Mouse (Mus musculus) c-Kit-negative CD71-positive TER-119-positive erythroid progenitor cells, embryonic 14.5 days (primary cell): ENCODE results near the gene Gm12355.

Source experiments
- DNase-seq: peaks from one replicate; pipeline ENCODE4 v3.0.0-alpha.2; 2013; ENCODE audit warnings: low read depth, low spot score

The Gm12355 gene

GRCm38 (mm10) chr11:98603953-98604352 is 21.5 kb downstream of the Gm12355 start:
- no peak for DNase-seq

GRCm38 (mm10) chr11:98602090-98602690 is 23.3 kb downstream of the Gm12355 start:
- DNase-seq: no peak

- no peak for DNase-seq
These were observed 26.2 kb downstream of the Gm12355 start for GRCm38 (mm10) chr11:98599291-98599690.

GRCm38 (mm10) chr11:98598851-98599290 is 26.6 kb downstream of the Gm12355 start:
- DNase-seq: no peak

GRCm38 (mm10) chr11:98597991-98598390 is 27.5 kb downstream of the Gm12355 start, which contains the start of gene Lrrc3c:
Gene Lrrc3c (plus strand): TSS chr11:98598291.
- DNase-seq: no peak

GRCm38 (mm10) chr11:98597363-98597762 is 28.1 kb downstream of the Gm12355 start:
- peak; percentile 78 for DNase-seq

- no peak for DNase-seq
These were observed 29.5 kb downstream of the Gm12355 start for GRCm38 (mm10) chr11:98595955-98596354.

GRCm38 (mm10) chr11:98595473-98595872 is 30.0 kb downstream of the Gm12355 start:
- no peak for DNase-seq

- no peak for DNase-seq
These were observed 30.4 kb downstream of the Gm12355 start for GRCm38 (mm10) chr11:98595021-98595420.

- DNase-seq: no peak
These were observed 34.7 kb downstream of the Gm12355 start for GRCm38 (mm10) chr11:98590548-98591445.

GRCm38 (mm10) chr11:98589306-98589705 is 36.2 kb downstream of the Gm12355 start:
- no peak for DNase-seq

GRCm38 (mm10) chr11:98588833-98589281 is 36.6 kb downstream of the Gm12355 start:
- no peak for DNase-seq

- peak; percentile 78 for DNase-seq
These were observed 37.5 kb downstream of the Gm12355 start for GRCm38 (mm10) chr11:98587684-98588546.

GRCm38 (mm10) chr11:98586892-98587563 is 38.4 kb downstream of the Gm12355 start, which contains the start of gene Ormdl3:
Gene Ormdl3 (minus strand): TSS chr11:98587368.
- DNase-seq: peak; percentile 95

GRCm38 (mm10) chr11:98586087-98586891 is 39.2 kb downstream of the Gm12355 start:
- DNase-seq: no peak

GRCm38 (mm10) chr11:98584629-98585177 is 40.8 kb downstream of the Gm12355 start:
- DNase-seq: no peak

- DNase-seq: no peak
These were observed 41.3 kb downstream of the Gm12355 start for GRCm38 (mm10) chr11:98584146-98584545.

- peak; percentile 61 for DNase-seq
These were observed 41.9 kb downstream of the Gm12355 start for GRCm38 (mm10) chr11:98583571-98583970.

GRCm38 (mm10) chr11:98583265-98583552 is 42.3 kb downstream of the Gm12355 start:
- peak; percentile 75 for DNase-seq
